Mouse (Mus musculus) embryo, embryonic 10 days (tissue): Measurements from ENCODE around the gene Cenpm.
A peak's percentile ranks its signal among the peaks of the same experiment; 100 is the strongest.

Experiments used
- DNase-seq: peaks from one replicate; pipeline ENCODE4 v3.0.0-alpha.2; 2015; ENCODE audit warnings: low spot score

Cenpm gene

GRCm38 (mm10) chr15:82188481-82189240 lies 55.9 kb downstream of the Cenpm start:
- DNase-seq, result peak; percentile 35

GRCm38 (mm10) chr15:82187924-82188323 lies 56.6 kb downstream of the Cenpm start:
- no peak for DNase-seq

GRCm38 (mm10) chr15:82187401-82187800 lies 57.1 kb downstream of the Cenpm start:
- DNase-seq, result no peak

GRCm38 (mm10) chr15:82186931-82187330 lies 57.6 kb downstream of the Cenpm start:
- DNase-seq, result no peak

GRCm38 (mm10) chr15:82186131-82186530 lies 58.4 kb downstream of the Cenpm start:
- DNase-seq, result no peak

GRCm38 (mm10) chr15:82185062-82185783 lies 59.3 kb downstream of the Cenpm start:
- no peak for DNase-seq

GRCm38 (mm10) chr15:82184656-82185055 lies 59.9 kb downstream of the Cenpm start:
- DNase-seq, result no peak

- DNase-seq, result peak; percentile 39
Observed at GRCm38 (mm10) chr15:82184183-82184582, 60.4 kb downstream of the Cenpm start.
